Mouse (Mus musculus): ENCODE measurements around the gene Dnal1. TPM values are rescaled to one million over a fixed set of nuclear protein-coding genes. Genes with fewer than 3 reads are reported as not detected.

Gene Dnal1
- polyA plus RNA-seq, 1 experiment from 2014 or later = 3.1 TPM

DNA sequence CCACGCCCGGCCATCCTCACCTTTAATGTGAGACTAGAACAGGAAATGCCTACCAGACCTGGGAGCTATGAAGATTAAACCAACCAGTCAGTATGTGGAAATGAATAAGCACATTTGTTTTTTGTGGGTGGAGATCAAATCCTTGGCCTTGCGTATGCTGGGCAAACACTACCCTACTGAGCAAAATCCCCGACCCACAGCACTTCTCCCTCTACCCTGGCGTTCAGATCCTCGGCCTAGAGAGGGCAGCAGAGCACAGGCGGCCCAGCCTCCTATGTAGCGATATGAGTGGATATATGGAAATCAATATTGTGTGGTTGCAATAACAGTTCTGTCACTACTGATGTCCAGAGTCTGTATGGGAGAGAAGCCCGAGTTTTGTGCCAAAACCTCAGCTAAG lies 49.0 kb downstream of the Dnal1 start:
- Histone ChIP-seq H3K9me3 (ENCODE audit: low read length) (no peaks in the 10 kb centered on the region), H3K4me2 (replicated peaks; ENCODE audit: low read depth, low read length) (no peak overlapping the region), H3K9ac (replicated peaks; ENCODE audit: low read depth) (no peak overlapping the region), H3K4me3 (ENCODE audit: low read depth, low read length) (no peak overlapping the region), H3K27ac (ENCODE audit: low read length) (peak overlapping the region; percentile 28; the same call in 1 of the 2 replicates), H3K27me3 (replicated peaks; ENCODE audit: insufficient read depth, low read length) (no peaks in the 10 kb centered on the region), H3K4me1 (ENCODE audit: insufficient read depth, low read depth, low read length) (peaks cover 10% of the 10 kb centered on the region; the same call in 1 of the 2 replicates), H3K36me3 (ENCODE audit: insufficient read depth, low read length) (peaks cover 15% of the 10 kb centered on the region; the same call in 1 of the 2 replicates)
- no peak for TF ChIP-seq EP300 (IDR thresholded peaks at IDR 0.05)
- TF ChIP-seq CTCF (IDR thresholded peaks at IDR 0.05) = peak; percentile 88
- DNase-seq (ENCODE audit: low spot score) (peak; percentile 66), ATAC-seq (peak; percentile 61)
- WGBS = 72% methylated on average over 9 of the region's 9 CpGs

DNA sequence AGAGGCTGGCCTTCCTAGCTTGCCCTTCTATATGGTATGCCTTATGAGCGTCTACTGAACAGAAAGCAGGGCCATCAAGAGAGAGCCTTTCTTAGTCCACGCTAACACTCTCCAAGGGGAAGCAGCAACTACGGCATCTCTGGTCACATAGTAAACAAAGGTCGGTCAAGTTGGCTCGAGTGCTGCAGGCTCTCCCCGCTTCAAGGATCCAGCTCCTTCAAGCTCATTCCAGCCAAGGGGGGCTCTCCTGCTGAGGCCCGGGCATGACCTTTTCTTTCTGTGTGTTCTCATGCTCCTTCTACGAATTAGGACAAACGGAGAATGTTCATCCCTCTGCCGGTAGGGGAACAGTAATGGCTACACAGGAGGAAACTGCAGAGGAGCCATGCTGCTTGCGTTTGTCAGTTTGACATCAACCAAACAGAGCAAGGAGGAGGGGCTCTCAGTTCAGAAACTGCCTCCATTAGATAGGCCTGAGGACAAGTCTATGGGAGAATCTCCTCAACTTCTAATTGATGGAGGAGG lies 49.5 kb downstream of the Dnal1 start:
- Histone ChIP-seq H3K9ac (replicated peaks; ENCODE audit: low read depth) (no peak overlapping the region), H3K27me3 (replicated peaks; ENCODE audit: insufficient read depth, low read length) (no peaks in the 10 kb centered on the region), H3K9me3 (ENCODE audit: low read length) (no peaks in the 10 kb centered on the region), H3K4me3 (ENCODE audit: low read depth, low read length) (no peak overlapping the region), H3K27ac (ENCODE audit: low read length) (peak overlapping the region; percentile 28; the same call in 1 of the 2 replicates), H3K36me3 (ENCODE audit: insufficient read depth, low read length) (peaks cover 10% of the 10 kb centered on the region; the same call in 1 of the 2 replicates), H3K4me1 (ENCODE audit: insufficient read depth, low read depth, low read length) (peaks cover 10% of the 10 kb centered on the region; the same call in 1 of the 2 replicates), H3K4me2 (replicated peaks; ENCODE audit: low read depth, low read length) (no peak overlapping the region)
- WGBS = 53% methylated on average over 11 of the region's 11 CpGs
- TF ChIP-seq EP300 (IDR thresholded peaks at IDR 0.05) = no peak
- TF ChIP-seq CTCF (IDR thresholded peaks at IDR 0.05) = peak; percentile 32; the same call in 1 of the 2 replicates
- ATAC-seq = peak; percentile 56
- peak; percentile 68 for DNase-seq (ENCODE audit: low spot score)

DNA sequence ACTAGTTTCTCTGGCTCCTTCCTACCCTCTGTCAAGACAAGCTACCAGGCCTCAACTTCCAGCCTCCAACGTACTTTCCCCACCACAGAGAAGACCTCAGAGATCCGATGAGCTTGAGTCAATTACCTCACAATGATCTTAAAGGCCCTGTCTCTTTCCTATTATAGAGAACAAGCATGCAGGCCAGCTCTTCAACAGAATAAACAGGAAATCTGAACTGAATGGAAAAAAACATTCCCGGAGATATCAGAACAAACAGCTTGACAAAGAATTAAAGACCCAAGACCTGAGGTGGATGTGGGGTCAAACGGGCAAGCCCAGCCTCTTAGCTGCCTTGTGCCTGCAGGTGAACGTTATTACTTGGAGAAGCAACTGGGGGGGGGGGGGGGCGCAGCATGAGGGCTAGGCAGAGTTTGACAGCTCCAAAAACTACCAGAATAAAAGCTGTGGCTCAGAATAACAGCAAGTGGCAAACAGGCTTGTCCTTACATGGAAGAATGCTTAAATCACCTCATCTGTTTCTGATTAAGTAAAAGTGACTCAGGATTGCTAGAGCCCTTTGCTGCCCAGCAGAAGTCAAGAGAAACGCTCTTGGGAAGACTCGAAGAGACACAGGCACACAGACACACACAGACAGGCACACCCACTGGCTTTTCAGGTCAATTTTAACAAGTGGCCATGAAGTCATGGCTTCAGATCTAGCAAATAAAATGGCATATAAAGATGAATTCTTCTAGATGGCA lies 51.6 kb downstream of the Dnal1 start:
- DNase-seq (ENCODE audit: low spot score) = peak; percentile 55
- Histone ChIP-seq H3K27me3 (replicated peaks; ENCODE audit: insufficient read depth, low read length) (no peaks in the 10 kb centered on the region), H3K4me2 (replicated peaks; ENCODE audit: low read depth, low read length) (no peak overlapping the region), H3K9ac (replicated peaks; ENCODE audit: low read depth) (no peak overlapping the region), H3K9me3 (ENCODE audit: low read length) (no peaks in the 10 kb centered on the region), H3K4me1 (ENCODE audit: insufficient read depth, low read depth, low read length) (peaks cover 10% of the 10 kb centered on the region; the same call in 1 of the 2 replicates), H3K27ac (ENCODE audit: low read length) (peak overlapping the region; percentile 60; the same call in 1 of the 2 replicates), H3K4me3 (ENCODE audit: low read depth, low read length) (no peak overlapping the region), H3K36me3 (ENCODE audit: insufficient read depth, low read length) (no peaks in the 10 kb centered on the region)
- peak; percentile 90 for TF ChIP-seq EP300 (IDR thresholded peaks at IDR 0.05)
- no peak for TF ChIP-seq CTCF (IDR thresholded peaks at IDR 0.05)
- ATAC-seq = peak; percentile 27
- 29% methylated on average over 8 of the region's 8 CpGs for WGBS

DNA sequence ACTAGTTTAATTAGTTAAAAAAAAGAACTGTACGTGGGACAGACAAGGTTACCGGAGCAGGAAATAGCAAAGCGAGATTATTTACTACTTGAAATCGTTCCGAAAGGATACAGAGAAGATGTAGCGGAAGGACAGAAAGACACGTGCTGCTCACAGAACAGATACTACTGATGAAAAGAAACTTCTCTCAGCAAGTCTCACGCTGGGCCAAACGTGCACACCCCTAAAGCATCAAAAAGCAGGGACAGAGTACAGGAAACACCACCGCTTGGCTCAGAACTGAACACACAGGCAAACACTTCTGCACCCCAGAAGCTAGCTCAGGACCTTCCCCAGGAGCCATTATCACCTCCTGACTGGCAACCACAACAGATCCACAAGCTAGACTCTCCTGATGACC lies 56.4 kb downstream of the Dnal1 start:
- Histone ChIP-seq H3K36me3 (ENCODE audit: insufficient read depth, low read length) (peaks cover 26% of the 10 kb centered on the region), H3K4me3 (ENCODE audit: low read depth, low read length) (no peak overlapping the region), H3K4me1 (ENCODE audit: insufficient read depth, low read depth, low read length) (peaks cover 29% of the 10 kb centered on the region), H3K27me3 (replicated peaks; ENCODE audit: insufficient read depth, low read length) (no peaks in the 10 kb centered on the region), H3K27ac (ENCODE audit: low read length) (no peak overlapping the region), H3K4me2 (replicated peaks; ENCODE audit: low read depth, low read length) (no peak overlapping the region), H3K9me3 (ENCODE audit: low read length) (no peaks in the 10 kb centered on the region), H3K9ac (replicated peaks; ENCODE audit: low read depth) (no peak overlapping the region)
- TF ChIP-seq EP300 (IDR thresholded peaks at IDR 0.05) = no peak
- no peak for TF ChIP-seq CTCF (IDR thresholded peaks at IDR 0.05)
- WGBS = 77% methylated on average over 10 of the region's 10 CpGs
- no peak for DNase-seq (ENCODE audit: low spot score)
- ATAC-seq = no peak

DNA sequence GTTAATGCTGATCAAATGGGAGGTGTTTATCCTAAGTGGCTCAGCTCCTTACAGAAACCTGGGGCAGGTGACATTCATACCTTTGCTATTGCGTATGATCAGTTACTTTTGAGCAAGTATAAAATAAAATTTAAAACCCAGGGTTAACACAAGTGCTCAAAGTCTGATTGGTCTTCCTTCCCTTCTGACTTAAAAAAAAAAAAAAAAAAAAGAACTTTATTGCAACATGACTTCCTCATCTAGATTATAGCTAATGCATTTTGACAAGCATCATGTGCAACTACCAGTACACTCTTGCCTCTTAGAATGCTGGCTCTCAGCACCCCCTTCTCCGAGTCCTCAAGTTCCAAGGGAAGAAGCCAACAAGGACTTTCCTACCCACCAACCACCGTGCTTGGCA lies 58.0 kb downstream of the Dnal1 start:
- no peaks in the 10 kb centered on the region for H3K9me3 ChIP-seq (ENCODE audit: low read length)
- no peak overlapping the region for H3K9ac ChIP-seq (replicated peaks; ENCODE audit: low read depth)
- ATAC-seq = no peak
- DNase-seq (ENCODE audit: low spot score) = peak; percentile 69
- H3K4me1 ChIP-seq (ENCODE audit: insufficient read depth, low read depth, low read length) = peaks cover 38% of the 10 kb centered on the region
- H3K36me3 ChIP-seq (ENCODE audit: insufficient read depth, low read length) = peaks cover 26% of the 10 kb centered on the region
- H3K27me3 ChIP-seq (replicated peaks; ENCODE audit: insufficient read depth, low read length) = no peaks in the 10 kb centered on the region
- H3K4me3 ChIP-seq (ENCODE audit: low read depth, low read length) = no peak overlapping the region
- no peak overlapping the region for H3K27ac ChIP-seq (ENCODE audit: low read length)
- 72% methylated on average over 3 of the region's 3 CpGs for WGBS
- no peak for TF ChIP-seq EP300 (IDR thresholded peaks at IDR 0.05)
- H3K4me2 ChIP-seq (replicated peaks; ENCODE audit: low read depth, low read length) = no peak overlapping the region

DNA sequence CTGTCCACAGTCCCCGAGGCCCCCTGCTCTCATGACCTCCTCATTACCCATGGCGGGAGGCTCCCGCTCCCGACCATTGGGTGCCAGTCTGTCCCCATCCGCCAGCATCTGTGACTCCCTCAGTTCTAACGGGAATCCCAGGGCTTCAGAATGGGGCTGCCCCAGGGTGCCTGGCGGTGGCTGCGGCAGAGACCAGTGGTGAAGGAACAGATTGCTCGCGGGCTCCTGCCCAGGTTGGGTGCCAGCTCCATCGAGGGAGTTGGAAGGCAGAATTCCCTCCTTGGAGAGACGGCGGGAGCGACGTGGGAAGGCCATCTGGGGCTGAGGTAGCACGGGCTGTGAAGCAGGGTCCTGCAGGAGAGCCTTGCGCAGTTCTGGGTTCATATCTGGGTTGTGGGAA lies 58.7 kb downstream of the Dnal1 start:
- TF ChIP-seq CTCF (IDR thresholded peaks at IDR 0.05) = no peak
- no peak for TF ChIP-seq EP300 (IDR thresholded peaks at IDR 0.05)
- 91% methylated on average over 17 of the region's 17 CpGs for WGBS
- H3K27me3 ChIP-seq (replicated peaks; ENCODE audit: insufficient read depth, low read length) = no peaks in the 10 kb centered on the region
- no peak overlapping the region for H3K4me3 ChIP-seq (ENCODE audit: low read depth, low read length)
- H3K27ac ChIP-seq (ENCODE audit: low read length) = peak overlapping the region; percentile 89
- H3K9ac ChIP-seq (replicated peaks; ENCODE audit: low read depth) = no peak overlapping the region
- ATAC-seq (no peak), DNase-seq (ENCODE audit: low spot score) (no peak)
- no peak overlapping the region for H3K4me2 ChIP-seq (replicated peaks; ENCODE audit: low read depth, low read length)
- no peaks in the 10 kb centered on the region for H3K9me3 ChIP-seq (ENCODE audit: low read length)
- peaks cover 45% of the 10 kb centered on the region for H3K4me1 ChIP-seq (ENCODE audit: insufficient read depth, low read depth, low read length)
- peaks cover 26% of the 10 kb centered on the region for H3K36me3 ChIP-seq (ENCODE audit: insufficient read depth, low read length)
